Mouse (Mus musculus): ENCODE measurements at regions not wholly inside any gene's neighbourhood (a gene's known extent, or its start where the extent isn't known, plus 50 kb on each side); places are given as distances from the start of the nearest gene placed in this dataset.

- TF ChIP-seq GATA1 (IDR thresholded peaks at IDR 0.05; ENCODE audit: borderline replicate concordance, low read length) (no peak), FLI1 (IDR thresholded peaks at IDR 0.05; ENCODE audit: low read length) (no peak)
These were observed 235.7 kb upstream of the Nr5a2 start for GRCm38 (mm10) chr1:137195962-137196361.
